Mouse (Mus musculus) thymus, postnatal 10 days (tissue): ENCODE results near the gene Camsap2.
A peak's percentile ranks its signal among the peaks of the same experiment; 100 is the strongest.

Experiments
- DNase-seq, 2 experiments: peaks; one replicate each; pipeline ENCODE4 v3.0.0; 2021; ENCODE audit warnings: low spot score in 2 of 2

The Camsap2 gene

GRCm38 (mm10) chr1:136344281-136344680, 1.6 kb downstream of the Camsap2 start:
- no peak for DNase-seq

- no peak for DNase-seq
These were observed 2.2 kb downstream of the Camsap2 start for GRCm38 (mm10) chr1:136343727-136344126.

GRCm38 (mm10) chr1:136340541-136340940, 5.4 kb downstream of the Camsap2 start:
- DNase-seq, result no peak

GRCm38 (mm10) chr1:136334743-136335142, 11.2 kb downstream of the Camsap2 start:
- DNase-seq, result no peak

GRCm38 (mm10) chr1:136333512-136333911, 12.4 kb downstream of the Camsap2 start:
- DNase-seq, result no peak

- no peak for DNase-seq
These were observed 12.8 kb downstream of the Camsap2 start for GRCm38 (mm10) chr1:136333071-136333470.

GRCm38 (mm10) chr1:136331836-136332235, 14.1 kb downstream of the Camsap2 start:
- DNase-seq, result no peak

GRCm38 (mm10) chr1:136329426-136329825, 16.5 kb downstream of the Camsap2 start:
- DNase-seq, result no peak

GRCm38 (mm10) chr1:136328640-136329039, 17.3 kb downstream of the Camsap2 start:
- no peak for DNase-seq

GRCm38 (mm10) chr1:136327638-136328037, 18.3 kb downstream of the Camsap2 start:
- no peak for DNase-seq

- no peak for DNase-seq
These were observed 20.0 kb downstream of the Camsap2 start for GRCm38 (mm10) chr1:136325933-136326332.

GRCm38 (mm10) chr1:136322331-136322730, 23.6 kb downstream of the Camsap2 start:
- DNase-seq, result no peak

- DNase-seq, result no peak
These were observed 29.6 kb downstream of the Camsap2 start for GRCm38 (mm10) chr1:136316317-136316716.

- no peak for DNase-seq
These were observed 36.7 kb downstream of the Camsap2 start for GRCm38 (mm10) chr1:136309193-136309592.

- peak in 1 of 2 experiments; percentile 15 for DNase-seq
These were observed 39.5 kb downstream of the Camsap2 start for GRCm38 (mm10) chr1:136306424-136306823.

- no peak for DNase-seq
These were observed 51.9 kb downstream of the Camsap2 start for GRCm38 (mm10) chr1:136293961-136294360.

GRCm38 (mm10) chr1:136289803-136290202, 56.1 kb downstream of the Camsap2 start:
- DNase-seq, result no peak

GRCm38 (mm10) chr1:136277366-136277765, 68.5 kb downstream of the Camsap2 start:
- DNase-seq, result no peak

- DNase-seq, result no peak
These were observed 77.7 kb downstream of the Camsap2 start for GRCm38 (mm10) chr1:136268224-136268623.

GRCm38 (mm10) chr1:136266127-136266526, 79.8 kb downstream of the Camsap2 start:
- DNase-seq, result no peak

- no peak for DNase-seq
These were observed 82.5 kb downstream of the Camsap2 start for GRCm38 (mm10) chr1:136263355-136263754.

GRCm38 (mm10) chr1:136260635-136261238, 85.2 kb downstream of the Camsap2 start, which contains the start of gene Gpr25:
Gpr25 (minus strand) TSS chr1:136260873.
- no peak for DNase-seq

- peak; percentile 12 to 23 for DNase-seq
These were observed 85.8 kb downstream of the Camsap2 start for GRCm38 (mm10) chr1:136259893-136260634.
